Mouse (Mus musculus): ENCODE data around the gene Grin2a. TPM values are rescaled to one million over a fixed set of nuclear protein-coding genes. Genes with fewer than 3 reads are reported as not detected.
"Not testable (repeated sequence)": the region's sequence is repeated elsewhere in the genome, so short reads cannot be mapped to it uniquely, and the experiment has no call there.

The Grin2a gene
- total RNA-seq, 2 experiments from 2014 or later, result 51.3 to 52.3 TPM

DNA sequence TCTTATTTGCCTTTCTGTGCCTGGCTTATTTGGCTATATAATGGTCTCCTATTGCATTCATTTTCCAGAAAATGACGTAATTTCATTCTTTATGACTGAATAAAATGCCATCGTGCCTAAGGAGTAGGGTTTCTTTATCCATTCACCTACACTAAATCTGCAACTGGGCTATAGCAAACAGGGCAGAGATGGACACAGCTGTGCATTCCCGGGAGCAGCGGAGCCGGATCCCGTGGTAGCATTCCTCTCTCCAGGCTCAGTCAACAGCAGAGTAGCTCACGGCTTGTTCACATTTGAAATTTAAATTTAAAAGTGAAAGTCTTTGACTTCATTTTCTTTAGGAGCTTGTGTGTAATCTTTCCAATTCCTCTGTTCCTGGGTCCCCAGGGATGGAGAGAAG, 316.6 kb downstream of the Grin2a start:
- intact Hi-C loops (cut with DNase I), result no loop called here
- no peak for DNase-seq

DNA sequence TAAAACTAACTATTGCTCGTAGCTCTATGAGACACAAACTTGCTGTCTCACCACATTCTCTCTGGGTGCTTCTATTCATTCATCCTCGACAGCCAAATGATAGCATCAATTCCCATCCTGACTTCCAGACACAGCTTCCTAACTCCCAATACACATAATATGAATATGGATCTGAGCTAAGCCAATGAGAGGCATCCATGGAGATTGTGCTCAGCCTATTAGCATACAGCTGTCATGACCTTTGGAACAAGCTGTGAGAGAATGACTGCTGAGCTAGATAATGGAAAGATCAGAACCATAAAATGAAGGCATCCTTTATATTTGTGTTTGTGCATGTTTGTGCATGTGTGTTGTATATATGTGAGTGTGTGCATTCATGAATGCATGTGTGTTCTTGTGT, 323.0 kb downstream of the Grin2a start:
- no peak for DNase-seq
- intact Hi-C loops (cut with DNase I), result no loop called here

DNA sequence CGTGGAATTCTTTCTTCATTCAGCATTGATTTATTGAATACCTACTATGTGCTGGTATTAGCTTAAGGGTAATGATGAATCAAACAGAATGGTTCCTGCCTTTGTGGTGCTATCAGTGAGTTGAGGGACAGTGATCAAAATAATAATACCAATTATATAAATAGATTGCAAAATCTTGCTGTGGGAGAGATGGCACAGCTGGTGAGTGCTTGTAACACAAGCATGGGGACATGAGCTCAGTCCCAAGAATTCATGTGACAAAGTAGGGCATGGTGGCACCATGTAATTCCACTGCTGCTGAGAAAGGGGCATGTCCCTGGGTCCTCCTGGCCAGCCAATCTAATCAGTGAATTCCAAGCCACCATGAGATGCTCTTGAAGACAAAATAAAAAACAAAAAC, 324.1 kb downstream of the Grin2a start:
- no peak for DNase-seq
- intact Hi-C loops (cut with DNase I), result no loop called here

DNA sequence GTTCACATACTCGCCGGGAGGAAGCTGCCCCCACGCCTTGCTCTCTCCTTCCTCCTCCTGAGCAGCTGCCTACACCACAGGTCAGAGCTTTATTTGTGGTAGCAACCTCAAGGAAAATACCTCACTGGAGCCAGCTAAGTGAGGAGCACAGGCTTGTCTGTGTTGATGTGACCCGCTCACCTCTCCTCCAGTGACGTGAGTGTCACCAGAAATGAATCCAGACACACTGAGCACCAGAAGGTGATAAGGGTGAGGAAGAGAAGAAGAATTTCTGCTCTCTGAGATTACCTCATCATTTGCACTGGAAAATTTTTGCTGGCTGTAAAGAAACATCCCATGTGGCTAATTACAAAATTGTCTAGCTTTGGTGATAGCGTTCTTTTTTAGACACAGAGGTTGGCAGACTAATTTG, 324.6 kb downstream of the Grin2a start:
- intact Hi-C loops (cut with DNase I), result no loop called here
- DNase-seq, result peak; percentile 10

DNA sequence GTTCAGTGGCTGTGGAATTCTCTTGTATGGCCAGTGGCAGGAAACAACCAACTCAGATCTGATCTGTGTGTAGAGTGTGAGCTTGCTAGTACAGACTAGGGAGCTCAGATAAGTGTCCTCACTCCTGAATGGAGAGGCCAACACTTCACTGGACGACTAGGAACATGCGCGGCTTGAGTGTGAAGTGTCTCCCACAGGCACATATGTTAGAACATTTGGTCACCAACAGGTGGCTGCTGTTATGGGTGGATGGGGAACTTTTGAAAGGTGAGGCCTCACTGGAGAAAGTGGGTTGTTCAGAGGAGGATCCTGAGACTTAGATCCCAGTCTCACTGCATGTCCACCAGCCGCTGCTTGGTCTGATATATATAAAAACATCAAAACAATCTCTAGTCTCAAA, 329.5 kb downstream of the Grin2a start:
- intact Hi-C loops (cut with DNase I), result no loop called here
- peak; percentile 8 for DNase-seq

DNA sequence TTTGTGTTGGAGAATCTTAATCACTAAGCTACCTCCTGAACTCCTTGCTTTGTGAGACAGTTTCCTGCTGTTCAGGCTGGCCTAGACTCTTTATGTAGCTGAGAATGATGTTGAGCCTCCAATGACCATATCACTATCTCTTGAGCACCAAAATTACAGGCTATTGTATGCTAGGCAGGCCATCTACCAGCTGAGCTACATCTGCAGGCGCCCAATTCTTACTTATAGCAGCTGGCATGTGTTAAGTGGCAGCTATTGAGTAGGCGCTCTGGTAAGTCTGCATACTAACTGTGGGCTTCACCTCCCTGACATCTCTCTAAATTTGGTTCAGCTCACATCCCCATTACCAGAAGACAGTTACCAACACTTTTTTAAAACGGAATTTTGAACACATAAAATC, 331.3 kb downstream of the Grin2a start:
- DNase-seq, result no peak
- intact Hi-C loops (cut with DNase I), result no loop called here

DNA sequence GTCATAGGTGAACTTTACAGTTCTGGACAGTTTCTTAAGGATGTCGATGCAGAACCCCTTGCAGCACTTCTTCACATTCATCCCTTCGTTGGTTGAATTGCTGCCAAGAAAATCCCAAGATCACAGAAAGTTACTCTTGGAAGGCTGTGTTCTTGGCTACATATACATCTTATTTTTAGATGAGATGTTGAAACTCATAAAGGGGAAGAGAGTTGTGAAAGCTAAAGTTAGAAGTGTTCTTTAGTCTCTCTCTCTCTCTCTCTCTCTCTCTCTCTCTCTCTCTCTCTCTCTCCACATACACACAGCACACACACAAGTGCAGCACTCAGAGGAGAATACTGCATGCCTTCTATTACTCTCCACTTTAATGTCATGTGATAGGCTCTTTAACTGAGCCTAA, 331.9 kb downstream of the Grin2a start:
- intact Hi-C loops (cut with DNase I), result no loop called here

DNA sequence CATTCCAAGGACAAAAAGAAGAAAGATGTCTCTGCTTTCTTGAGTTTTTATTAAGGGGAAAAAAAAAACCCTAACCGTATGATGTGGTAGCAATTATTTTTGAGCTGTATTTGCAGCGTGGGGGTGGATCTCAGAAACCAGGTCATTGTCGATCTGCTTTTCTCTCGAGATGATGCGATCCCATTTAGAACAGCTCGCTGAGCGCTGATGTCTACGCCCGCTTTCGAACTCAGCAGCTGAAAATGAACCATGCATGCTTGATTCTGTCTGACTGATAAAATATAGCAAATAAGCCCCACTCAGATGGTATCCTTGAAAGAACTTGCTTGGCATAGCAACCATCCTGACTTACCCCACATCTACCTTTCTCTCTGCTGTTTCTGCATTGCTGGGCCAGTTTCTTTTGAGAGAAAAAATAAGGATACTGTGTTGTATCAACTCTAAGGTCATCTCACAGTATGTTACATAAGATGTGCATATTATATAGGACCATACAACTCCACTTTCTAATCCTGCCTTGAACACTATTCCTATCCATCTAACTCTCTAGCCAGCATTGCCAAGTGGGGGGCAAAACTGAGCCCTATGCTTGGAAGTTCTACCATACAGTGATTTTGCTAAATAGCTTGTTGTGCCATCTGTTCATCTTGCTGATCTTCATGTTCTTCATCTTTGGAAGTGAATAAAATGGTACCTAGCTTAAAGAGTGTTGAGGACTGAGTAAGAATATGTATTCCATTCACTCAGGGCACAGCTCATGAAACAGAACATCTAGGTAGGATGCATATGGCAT, 369.5 kb downstream of the Grin2a start:
- DNase-seq, result no peak

More for the DNA sequence above, 331.9 kb downstream of the Grin2a start:
- DNase-seq, result no peak

DNA sequence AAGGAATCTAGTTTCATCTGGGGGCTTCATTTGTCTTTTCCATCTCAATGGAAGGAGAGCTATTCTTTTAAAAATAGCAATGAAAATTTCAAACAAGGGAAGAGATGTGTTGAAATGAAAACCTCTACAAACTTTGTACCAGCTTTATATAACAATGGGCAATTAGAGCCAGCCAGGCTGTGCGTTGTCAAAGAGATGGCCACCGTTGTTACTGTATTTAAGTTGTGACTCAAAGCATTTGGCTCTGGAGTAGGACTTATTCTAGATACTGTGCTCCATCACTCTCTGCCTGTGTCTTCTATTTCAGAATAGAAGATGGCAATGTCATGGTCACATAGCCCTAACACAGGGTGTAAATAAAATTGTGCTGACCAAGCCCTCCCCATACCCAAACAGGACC, 371.0 kb downstream of the Grin2a start:
- intact Hi-C loops (cut with DNase I), result no loop called here
- DNase-seq, result no peak

More for the DNA sequence above, 369.5 kb downstream of the Grin2a start:
- intact Hi-C loops (cut with DNase I), result no loop called here

DNA sequence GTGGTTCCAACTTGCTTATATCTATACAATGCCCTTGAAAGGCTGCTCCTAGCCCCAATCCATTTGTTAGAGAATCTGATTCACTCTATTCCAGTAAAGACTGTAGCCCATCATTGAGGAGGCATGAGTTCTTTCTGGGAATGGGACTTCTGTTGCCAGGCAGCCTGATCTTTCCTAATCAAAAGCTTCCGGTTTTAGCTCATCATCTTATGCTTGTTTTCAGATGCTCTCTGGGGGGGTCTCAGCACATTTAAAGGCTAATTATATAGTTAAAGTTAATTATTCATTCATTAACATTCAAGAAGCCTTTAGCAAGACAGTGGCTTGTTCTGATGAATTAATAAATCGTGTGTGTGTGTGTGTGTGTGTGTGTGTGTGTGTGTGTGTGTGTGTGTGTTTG, 377.2 kb downstream of the Grin2a start:
- intact Hi-C loops (cut with DNase I), result no loop called here
- no peak for DNase-seq

DNA sequence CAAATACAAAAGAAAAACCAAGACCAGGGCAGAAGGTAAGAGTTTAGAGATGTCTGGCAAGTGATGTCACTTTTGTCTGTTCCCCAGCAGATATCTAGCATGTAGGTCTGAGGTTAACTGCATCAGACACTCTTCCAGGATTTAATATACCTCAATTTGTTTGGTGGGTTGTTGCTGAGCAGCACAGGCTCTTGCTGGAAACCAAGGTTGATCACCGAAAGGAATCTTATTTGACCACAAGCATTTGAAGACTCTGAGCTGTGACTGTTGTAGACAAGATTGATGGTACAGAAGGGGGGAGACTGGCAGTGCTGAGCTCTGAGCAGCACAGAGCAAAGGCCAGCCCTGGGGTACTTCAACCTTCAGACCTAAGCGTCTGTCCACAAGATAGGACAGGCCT, 378.1 kb downstream of the Grin2a start:
- DNase-seq, result no peak
- intact Hi-C loops (cut with DNase I), result no loop called here

DNA sequence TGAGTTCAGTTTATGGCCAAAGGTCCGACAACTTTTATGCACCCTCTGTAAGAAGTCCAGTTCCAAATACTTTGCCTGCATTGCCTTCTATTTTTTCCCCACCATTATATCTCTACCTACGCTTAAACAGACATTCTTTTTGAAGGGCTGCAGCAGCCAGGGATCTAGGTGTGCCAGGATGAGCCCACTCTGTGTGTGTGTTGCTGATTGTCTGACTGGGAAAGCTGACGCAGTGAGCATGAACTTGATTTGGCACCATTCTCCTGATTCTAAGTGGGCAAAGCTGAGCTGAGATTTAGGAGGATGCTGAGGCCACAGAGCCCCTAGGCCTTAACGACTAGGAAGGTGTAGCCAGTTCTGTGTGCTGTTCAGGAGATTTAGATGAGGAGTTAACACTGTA, 378.6 kb downstream of the Grin2a start:
- DNase-seq, result no peak
- intact Hi-C loops (cut with DNase I), result no loop called here

DNA sequence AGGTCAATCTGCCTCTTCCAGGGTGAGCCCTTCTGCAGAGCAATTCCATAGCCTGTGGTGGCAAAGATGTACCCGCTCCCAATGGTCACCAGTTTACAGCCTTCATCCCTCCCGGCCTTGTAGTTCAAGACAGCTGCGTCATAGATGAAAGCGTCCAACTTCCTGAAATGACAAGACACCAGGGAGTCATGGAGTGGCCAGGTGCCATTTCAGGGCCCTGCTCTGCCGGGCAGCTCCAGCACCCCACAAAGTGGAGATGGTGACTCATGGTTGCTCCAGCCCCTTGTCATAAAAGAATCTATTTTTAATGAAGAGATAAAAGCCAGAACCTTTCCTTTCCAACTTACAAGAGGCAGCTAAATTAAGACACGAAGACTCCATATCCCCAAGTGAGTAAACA, 382.8 kb downstream of the Grin2a start:
- DNase-seq; intact Hi-C loops (cut with DNase I): not testable (repeated sequence)

DNA sequence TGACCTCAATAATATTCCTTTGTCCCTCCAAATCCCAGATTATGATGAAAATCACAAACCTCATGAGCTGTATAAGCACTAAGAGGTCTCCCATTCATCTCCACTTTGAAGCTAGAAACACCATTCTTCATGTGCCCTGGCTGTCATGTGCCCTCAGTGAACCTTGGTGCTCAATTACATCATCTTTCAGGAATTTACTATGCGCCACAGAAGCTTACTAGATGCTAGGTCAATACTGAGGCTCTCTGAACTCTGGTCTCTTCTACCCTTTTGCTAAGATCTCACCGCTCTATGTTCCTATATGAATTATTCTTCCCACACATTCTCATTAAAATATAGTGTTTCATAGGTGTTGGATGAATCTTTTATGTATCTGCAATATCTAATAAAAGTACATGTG, 387.9 kb downstream of the Grin2a start:
- intact Hi-C loops (cut with DNase I), result no loop called here
- DNase-seq, result no peak

DNA sequence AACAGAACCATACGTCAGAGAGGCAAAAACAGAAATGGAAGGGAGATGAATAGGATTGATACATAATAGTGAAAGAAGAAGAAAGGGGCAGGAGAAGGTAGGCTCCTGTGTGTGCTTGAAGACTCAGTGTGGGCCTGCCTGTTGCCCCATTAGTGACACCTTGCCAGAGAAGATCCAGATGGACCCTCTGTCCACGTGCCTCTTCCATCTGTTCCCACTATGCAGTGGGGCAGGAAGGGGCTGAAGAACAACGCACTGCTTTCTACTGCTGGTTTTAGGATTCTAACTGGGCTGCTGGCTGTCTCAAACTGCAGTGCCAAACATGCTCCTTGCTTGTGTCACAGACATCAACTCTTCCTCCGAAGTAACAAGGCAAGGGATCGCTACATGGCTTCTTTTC, 391.4 kb downstream of the Grin2a start:
- intact Hi-C loops (cut with DNase I), result no loop called here
- DNase-seq, result no peak

DNA sequence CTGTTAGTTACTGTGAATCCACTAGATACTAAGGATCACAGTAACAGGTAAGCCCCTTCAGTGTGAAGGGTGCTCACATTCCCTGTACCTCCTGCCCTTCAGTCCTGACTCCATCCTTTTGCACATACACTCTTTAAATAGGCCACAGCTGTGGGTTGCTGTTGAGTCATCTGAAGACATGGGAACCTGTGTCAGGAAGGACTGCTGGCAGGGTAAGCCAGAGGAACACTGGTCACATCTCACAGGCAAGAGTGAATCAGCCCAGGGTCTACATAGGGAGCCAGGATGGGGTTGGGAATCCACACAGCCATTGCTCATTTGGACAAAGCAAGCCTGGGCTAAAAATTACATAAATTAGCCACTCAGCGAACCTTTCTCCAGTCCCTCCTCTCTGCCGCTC, 392.8 kb downstream of the Grin2a start:
- no peak for DNase-seq
- intact Hi-C loops (cut with DNase I), result no loop called here

DNA sequence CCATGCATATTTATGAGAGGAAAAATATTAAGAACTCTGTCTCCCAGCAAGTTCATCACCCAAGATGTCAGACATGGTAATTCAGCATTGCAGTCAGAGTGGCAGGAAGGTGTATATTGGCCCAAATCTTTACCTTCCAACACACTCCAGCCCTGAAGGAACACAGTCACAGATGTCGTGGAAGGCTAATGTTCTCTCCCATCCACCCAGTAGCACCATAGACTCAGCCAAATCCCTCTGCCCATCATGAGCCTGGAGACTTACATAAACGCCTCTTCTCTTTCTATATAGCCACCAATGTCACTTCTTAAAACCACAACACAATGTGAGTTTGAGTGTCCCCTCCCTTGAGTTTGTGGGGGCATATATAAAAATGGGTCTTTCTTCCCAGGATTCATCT, 406.2 kb downstream of the Grin2a start:
- DNase-seq, result no peak
- intact Hi-C loops (cut with DNase I), result no loop called here

DNA sequence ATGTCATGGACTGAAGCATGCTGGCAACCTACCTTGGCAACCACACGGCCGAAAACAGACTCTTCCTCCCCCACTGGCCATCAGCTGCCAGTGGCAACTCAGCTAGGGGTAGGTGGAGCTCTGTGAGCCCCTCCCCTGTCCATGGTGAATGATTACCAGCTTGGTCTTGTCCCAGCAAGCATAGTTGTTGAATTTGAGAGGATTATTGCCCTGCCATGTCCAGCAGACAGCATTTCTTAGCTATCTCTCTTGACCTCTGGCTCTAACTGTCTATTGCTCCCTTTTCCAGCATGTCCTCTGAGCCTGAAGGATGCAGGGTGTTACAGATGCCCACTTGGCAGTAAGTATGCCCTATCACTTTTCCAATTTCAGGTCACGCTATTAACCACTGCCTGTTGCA, 406.9 kb downstream of the Grin2a start:
- no peak for DNase-seq
- intact Hi-C loops (cut with DNase I), result no loop called here

DNA sequence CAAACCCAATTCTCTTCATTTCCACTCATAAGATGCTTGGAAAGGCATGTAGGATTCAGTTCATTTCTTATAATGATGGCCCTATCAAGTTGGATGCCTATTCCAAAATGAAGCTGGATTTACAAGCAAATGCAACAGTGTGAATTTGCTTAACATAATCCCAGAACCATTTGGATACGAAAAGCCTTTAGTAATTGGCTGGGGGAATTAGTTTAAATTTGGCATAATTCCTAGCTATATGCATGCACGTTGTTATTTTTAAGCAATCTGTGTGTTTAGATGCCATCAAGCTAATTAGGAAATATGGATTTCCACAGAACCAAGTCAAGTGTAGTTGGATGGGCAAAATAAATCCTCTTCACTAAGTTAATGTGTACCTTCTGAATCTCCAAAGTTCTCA, 411.4 kb downstream of the Grin2a start:
- DNase-seq, result no peak
- intact Hi-C loops (cut with DNase I), result no loop called here

DNA sequence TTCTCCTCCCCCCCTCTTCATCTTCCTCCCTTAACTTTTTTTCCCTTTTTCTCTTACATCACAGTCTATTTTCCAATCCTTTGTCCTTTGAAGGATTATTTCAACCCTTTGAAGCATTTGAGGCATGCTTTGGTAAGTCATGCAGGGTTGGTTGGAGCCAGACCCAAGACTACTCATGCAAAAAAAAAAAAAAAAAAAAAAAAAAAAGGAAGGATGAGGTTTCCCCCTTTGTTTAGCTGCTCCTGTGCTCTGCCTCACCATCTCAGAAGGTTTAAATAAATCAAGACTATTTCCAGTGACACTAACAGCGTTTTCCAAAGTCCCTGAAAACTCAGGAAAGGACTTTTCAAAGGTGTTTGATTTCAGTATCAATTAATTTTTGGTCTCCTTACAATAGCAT, 423.6 kb downstream of the Grin2a start:
- intact Hi-C loops (cut with DNase I), result no loop called here
- DNase-seq, result no peak

DNA sequence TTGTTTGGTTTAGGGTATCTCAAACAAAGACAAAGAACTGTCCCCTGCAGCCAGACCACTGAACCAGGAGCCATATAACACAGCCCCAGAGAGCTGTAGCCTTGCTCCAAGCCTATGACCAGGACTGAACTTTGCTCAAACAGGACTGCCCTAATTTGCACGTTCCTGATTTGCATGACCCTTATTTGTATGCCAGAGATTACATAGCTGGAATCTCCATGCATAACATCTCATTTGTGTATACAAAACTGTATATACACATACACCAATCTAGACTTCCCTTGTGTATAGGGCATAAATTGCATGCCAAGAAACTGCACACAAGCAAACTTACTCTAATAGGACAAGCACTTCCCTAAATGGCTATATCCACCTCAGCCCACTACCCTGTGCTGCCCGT, 428.1 kb downstream of the Grin2a start:
- DNase-seq, result no peak
- intact Hi-C loops (cut with DNase I), result no loop called here

DNA sequence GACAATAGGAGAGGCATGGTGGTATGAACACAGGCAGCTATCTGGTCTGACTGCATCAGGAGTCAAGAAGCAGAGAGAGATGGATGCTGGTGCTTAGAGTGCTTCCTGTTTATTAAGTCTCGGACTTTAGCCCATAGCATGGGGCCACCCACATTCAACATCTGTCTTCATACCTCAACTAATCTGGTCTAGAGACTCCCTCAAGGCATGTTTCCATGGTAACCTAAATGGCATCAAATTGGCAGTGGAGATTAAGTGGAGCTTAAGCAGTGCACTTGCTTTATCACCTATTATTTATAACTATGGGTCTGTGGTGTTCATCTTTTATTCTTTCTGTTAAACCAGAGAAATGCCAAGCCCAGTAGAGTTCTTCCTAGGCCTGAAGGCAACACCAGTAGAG, 433.5 kb downstream of the Grin2a start:
- intact Hi-C loops (cut with DNase I), result no loop called here
- no peak for DNase-seq

DNA sequence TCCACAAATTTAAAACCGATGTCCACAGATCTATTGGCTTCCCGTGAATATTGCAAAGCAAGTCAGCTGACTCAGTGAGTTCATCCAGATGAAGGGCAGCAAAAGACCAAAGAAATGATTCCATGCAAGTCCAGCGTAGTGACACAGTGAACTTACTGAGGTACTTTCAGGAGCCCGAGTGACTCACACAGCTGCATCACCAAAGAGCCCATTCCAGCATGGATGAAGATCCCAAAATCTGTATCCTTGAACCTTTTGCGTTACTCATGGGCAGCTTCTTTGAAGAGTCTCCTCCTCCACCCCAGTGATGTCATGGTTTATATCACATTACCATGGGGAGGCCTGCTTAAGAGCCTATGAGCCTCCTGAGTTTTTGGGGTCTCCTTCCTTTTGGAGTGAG, 460.2 kb downstream of the Grin2a start:
- intact Hi-C loops (cut with DNase I), result no loop called here
- DNase-seq, result no peak
